Mouse (Mus musculus) testis, adult 2 months (tissue): Measurements from ENCODE around the gene Nudt8.

Experiments
- CTCF ChIP-seq: fragments of 200-500 bp; IDR thresholded peaks from 2 replicates; pipeline ENCODE4 v1.5.1; 2012; ENCODE audit warnings: low read depth, mild to moderate bottlenecking, inconsistent platforms, low read length, moderate library complexity; ENCODE audit not compliant: control insufficient read depth, insufficient read depth, insufficient replicate concordance
- POLR2A ChIP-seq: fragments of 200-500 bp; IDR thresholded peaks from 2 replicates; pipeline ENCODE4 v1.6.1; 2012; ENCODE audit warnings: low read depth, mild to moderate bottlenecking, inconsistent platforms, low read length, moderate library complexity; ENCODE audit not compliant: control insufficient read depth

DNA sequence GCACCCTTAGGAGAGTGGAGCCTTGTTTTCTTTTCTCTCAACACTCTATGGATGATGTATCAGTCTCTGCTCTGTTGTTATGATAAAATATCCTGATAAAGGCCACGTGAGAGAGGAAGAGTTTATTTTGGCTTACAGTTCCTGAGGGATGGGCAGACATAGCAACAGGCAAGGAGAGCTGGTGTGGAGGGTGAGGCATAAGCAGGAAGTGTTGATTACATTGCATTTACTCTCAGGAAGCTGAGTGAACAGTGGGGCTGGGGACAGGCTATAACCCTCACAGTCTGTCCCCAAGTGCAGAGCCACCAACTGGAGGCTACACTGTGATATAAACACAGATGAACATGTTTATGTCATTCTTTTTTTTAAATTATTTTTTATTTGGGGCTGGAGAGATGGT, 48.3 kb upstream of the Nudt8 start:
- TF ChIP-seq POLR2A (no peak), CTCF (no peak)
